Mouse (Mus musculus) forebrain, embryonic 15.5 days (tissue): Measurements from ENCODE around the gene Prkca. TPM values are rescaled to one million over a fixed set of nuclear protein-coding genes. Genes with fewer than 3 reads are reported as not detected.
A peak's percentile ranks its signal among the peaks of the same experiment; 100 is the strongest.

Experiments used
- ATAC-seq: fragments of 200-750 bp; cut with Nextera tagmentation; replicated peaks from 2 replicates; pipeline ENCODE4 v1.8.0; 2017; ENCODE audit warnings: mild to moderate bottlenecking, moderate TSS enrichment, moderate library complexity
- H3K27ac ChIP-seq: fragments of 300-500 bp; sonication (generic); replicated peaks from 2 replicates; pipeline ENCODE4 v1.5.1; 2015; ENCODE audit warnings: mild to moderate bottlenecking, inconsistent platforms
- H3K27me3 ChIP-seq: fragments of 300-500 bp; sonication (generic); 2 replicates; pipeline ENCODE4 v1.6.1; 2015; ENCODE audit warnings: inconsistent platforms
- H3K36me3 ChIP-seq: fragments of 300-500 bp; sonication (generic); 2 replicates; pipeline ENCODE4 v1.6.1; 2015; ENCODE audit warnings: mild to moderate bottlenecking, inconsistent platforms
- H3K4me1 ChIP-seq: fragments of 300-500 bp; sonication (generic); 2 replicates; pipeline ENCODE4 v1.6.1; 2015; ENCODE audit warnings: inconsistent platforms
- H3K4me2 ChIP-seq: fragments of 300-500 bp; sonication (generic); replicated peaks from 2 replicates; pipeline ENCODE4 v1.6.1; 2015; ENCODE audit warnings: mild to moderate bottlenecking, inconsistent platforms
- H3K4me3 ChIP-seq: fragments of 300-500 bp; sonication (generic); 2 replicates; pipeline ENCODE4 v1.5.1; 2015; ENCODE audit warnings: mild to moderate bottlenecking, inconsistent platforms
- H3K9ac ChIP-seq: fragments of 300-500 bp; sonication (generic); replicated peaks from 2 replicates; pipeline ENCODE4 v1.6.1; 2015; ENCODE audit warnings: mild to moderate bottlenecking, inconsistent platforms
- H3K9me3 ChIP-seq: fragments of 300-500 bp; sonication (generic); 2 replicates; pipeline ENCODE4 v1.6.1; 2016; ENCODE audit warnings: inconsistent platforms
- WGBS: fragments of 180-500 bp; shearing (Covaris S2); methylation state at CpG from one replicate; pipeline ENCODE4 v1.1.7; 2015; ENCODE audit warnings: mixed read lengths; 5-methylcytosine and 5-hydroxymethylcytosine counted together
- polyA plus RNA-seq: library from polyadenylated mRNA; unstranded; fragments of >200 nt; fragmentation: Nextera tagmentation; extraction: Ambion mirVana; gene quantifications from 2 replicates; pipeline ENCODE4 v1.2.1, GENCODE M21; 2015

Gene Prkca
- polyA plus RNA-seq, 1 experiment from 2014 or later = 8.0 TPM

DNA sequence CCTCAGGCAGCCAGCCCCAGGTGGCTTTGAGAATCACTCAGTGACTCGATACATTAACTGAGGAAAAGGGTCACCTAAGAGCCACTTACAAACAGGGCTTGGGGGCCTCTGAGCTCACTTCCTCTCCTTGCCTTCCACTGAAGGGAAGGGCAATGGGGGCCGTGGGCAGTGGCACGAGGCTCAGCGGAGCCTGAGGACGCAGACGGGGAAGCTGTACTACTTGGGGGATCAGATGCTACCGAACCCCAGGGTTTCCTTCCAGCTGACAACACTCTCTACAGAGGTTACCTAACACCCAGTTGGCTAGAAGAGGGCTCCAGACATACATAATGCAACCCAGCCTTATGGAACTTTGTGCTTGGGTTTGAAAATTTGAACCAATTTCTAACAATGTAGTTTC lies 302.1 kb downstream of the Prkca start:
- peaks cover 10% of the 10 kb centered on the region; the same call in 1 of the 2 replicates for H3K4me1 ChIP-seq
- no peak overlapping the region for H3K4me3 ChIP-seq
- no peak overlapping the region for H3K4me2 ChIP-seq
- ATAC-seq = no peak
- no peaks in the 10 kb centered on the region for H3K9me3 ChIP-seq
- no peak overlapping the region for H3K27ac ChIP-seq
- 77% methylated on average over 7 of the region's 7 CpGs for WGBS
- H3K27me3 ChIP-seq = no peaks in the 10 kb centered on the region
- H3K9ac ChIP-seq = no peak overlapping the region
- H3K36me3 ChIP-seq = no peaks in the 10 kb centered on the region

DNA sequence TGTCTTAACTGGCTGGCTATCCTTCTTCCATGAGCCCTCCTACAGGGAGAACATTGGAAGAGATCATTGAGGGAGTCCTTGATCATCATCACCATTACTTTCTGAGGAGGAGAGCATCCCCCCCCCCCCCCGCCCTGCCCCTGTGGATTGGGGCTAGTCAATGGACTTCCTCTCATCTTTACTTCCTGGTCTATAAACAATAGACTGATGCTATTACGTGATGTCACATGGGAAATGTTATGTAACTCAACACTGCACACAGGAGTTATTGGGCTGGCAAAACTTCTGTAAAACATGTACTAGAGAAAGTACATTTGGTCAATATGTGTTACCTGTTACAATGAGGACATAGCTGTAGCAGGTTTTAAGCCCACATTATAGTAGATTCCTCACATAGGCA lies 302.9 kb downstream of the Prkca start:
- 86% methylated on average over 2 of the region's 2 CpGs for WGBS
- H3K9me3 ChIP-seq = no peaks in the 10 kb centered on the region
- no peaks in the 10 kb centered on the region for H3K36me3 ChIP-seq
- ATAC-seq = no peak
- H3K4me1 ChIP-seq = peaks cover 10% of the 10 kb centered on the region; the same call in 1 of the 2 replicates
- H3K27me3 ChIP-seq = no peaks in the 10 kb centered on the region
- no peak overlapping the region for H3K9ac ChIP-seq
- no peak overlapping the region for H3K4me2 ChIP-seq
- no peak overlapping the region for H3K4me3 ChIP-seq
- no peak overlapping the region for H3K27ac ChIP-seq

DNA sequence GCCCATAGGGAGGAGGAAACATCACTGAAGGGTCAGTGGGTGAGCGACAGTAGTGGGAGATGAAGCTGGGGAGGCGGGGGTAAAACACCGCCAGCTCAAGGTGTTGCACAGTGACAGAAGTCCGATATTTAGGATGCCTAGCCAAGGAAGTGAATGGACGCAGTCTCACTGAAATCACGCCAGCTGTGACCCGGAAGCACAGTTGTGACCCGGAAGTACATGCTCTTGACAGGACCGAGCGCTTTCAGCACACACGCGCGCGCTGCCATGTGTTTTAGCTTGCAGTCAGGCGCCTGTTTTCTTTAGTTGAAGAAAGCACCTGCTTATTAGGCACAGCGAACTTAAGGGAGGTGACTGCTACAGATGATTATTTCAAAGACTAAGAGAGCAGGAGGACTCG lies 304.0 kb downstream of the Prkca start:
- no peak overlapping the region for H3K4me2 ChIP-seq
- H3K4me1 ChIP-seq = peaks cover 10% of the 10 kb centered on the region; the same call in 1 of the 2 replicates

DNA sequence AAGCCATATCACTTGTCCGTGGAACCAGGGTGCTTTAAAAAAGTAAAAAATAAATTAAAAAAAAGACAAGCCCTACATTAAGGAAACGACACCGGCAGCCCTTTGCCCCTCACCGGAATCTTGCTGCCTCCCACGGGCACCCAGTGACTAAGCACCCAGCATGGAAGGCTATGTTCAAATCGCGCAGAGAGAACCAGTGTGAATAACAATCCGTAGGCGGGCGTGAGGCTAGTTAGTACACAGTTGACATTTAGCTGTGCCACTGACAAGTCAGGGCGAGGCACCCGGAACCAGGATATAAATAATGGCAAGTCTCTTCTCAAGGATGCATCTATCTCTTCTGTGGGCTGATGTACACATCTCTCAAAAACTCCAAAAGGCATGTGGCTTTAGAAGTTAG lies 304.7 kb downstream of the Prkca start:
- no peaks in the 10 kb centered on the region for H3K36me3 ChIP-seq
- 87% methylated on average over 12 of the region's 12 CpGs for WGBS
- no peak overlapping the region for H3K9ac ChIP-seq
- H3K27me3 ChIP-seq = no peaks in the 10 kb centered on the region
- ATAC-seq = no peak
- no peaks in the 10 kb centered on the region for H3K9me3 ChIP-seq
- no peak overlapping the region for H3K4me2 ChIP-seq
- no peak overlapping the region for H3K27ac ChIP-seq
- H3K4me1 ChIP-seq = peaks cover 10% of the 10 kb centered on the region; the same call in 1 of the 2 replicates
- no peak overlapping the region for H3K4me3 ChIP-seq

More for the DNA sequence above, 304.0 kb downstream of the Prkca start:
- Histone ChIP-seq H3K27me3 (no peaks in the 10 kb centered on the region), H3K4me3 (no peak overlapping the region), H3K9ac (no peak overlapping the region), H3K36me3 (no peaks in the 10 kb centered on the region), H3K27ac (no peak overlapping the region), H3K9me3 (no peaks in the 10 kb centered on the region)
- 91% methylated on average over 17 of the region's 17 CpGs for WGBS
- no peak for ATAC-seq

DNA sequence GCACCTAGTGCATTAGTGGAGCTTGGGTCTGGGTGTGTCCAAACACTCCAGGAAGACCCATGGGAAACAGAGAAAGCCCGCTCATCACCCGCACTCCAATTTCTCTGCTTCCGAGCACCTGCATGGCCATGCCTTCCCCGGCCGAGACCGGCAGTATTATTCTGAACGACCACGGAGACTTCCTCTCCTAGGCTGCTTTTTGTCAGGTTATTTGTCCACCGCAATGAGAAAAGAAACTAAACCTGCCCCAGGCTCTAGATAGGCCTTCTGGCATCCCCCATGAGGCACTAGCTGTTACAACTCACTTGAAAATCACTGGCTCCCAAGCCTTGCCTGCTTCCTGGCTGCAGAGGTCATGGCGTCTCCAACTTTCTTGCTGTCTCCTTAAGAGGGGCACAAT lies 307.4 kb downstream of the Prkca start:
- H3K36me3 ChIP-seq = no peaks in the 10 kb centered on the region
- no peak for ATAC-seq
- H3K27me3 ChIP-seq = no peaks in the 10 kb centered on the region
- no peak overlapping the region for H3K27ac ChIP-seq
- no peak overlapping the region for H3K4me3 ChIP-seq
- H3K9ac ChIP-seq = no peak overlapping the region
- peaks cover 10% of the 10 kb centered on the region; the same call in 1 of the 2 replicates for H3K4me1 ChIP-seq
- no peak overlapping the region for H3K4me2 ChIP-seq
- WGBS = 89% methylated on average over 10 of the region's 10 CpGs
- H3K9me3 ChIP-seq = no peaks in the 10 kb centered on the region

DNA sequence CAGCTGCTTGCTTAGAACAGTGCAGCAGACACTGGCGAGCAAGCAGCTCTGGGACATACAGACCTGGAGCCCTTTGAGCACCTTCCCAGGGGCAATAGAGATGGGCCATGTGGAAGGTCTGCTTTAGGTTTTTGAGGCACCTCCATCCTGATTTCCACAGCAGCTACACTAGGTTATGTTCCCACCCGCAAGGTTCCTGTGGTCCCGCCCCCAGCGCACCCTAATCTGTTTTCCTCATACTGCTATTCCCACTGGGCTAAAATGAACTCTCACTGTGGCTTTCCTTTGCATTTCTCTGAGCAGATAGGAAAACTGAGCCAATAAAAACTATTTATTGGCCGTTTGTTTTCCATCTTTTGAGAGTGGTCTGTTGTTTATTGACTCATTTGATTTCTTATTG lies 308.0 kb downstream of the Prkca start:
- Histone ChIP-seq H3K4me1 (peaks cover 10% of the 10 kb centered on the region; the same call in 1 of the 2 replicates), H3K9ac (no peak overlapping the region), H3K4me2 (no peak overlapping the region), H3K27ac (no peak overlapping the region), H3K9me3 (no peaks in the 10 kb centered on the region), H3K4me3 (no peak overlapping the region), H3K36me3 (no peaks in the 10 kb centered on the region), H3K27me3 (no peaks in the 10 kb centered on the region)
- 82% methylated on average over 5 of the region's 5 CpGs for WGBS
- ATAC-seq = no peak

DNA sequence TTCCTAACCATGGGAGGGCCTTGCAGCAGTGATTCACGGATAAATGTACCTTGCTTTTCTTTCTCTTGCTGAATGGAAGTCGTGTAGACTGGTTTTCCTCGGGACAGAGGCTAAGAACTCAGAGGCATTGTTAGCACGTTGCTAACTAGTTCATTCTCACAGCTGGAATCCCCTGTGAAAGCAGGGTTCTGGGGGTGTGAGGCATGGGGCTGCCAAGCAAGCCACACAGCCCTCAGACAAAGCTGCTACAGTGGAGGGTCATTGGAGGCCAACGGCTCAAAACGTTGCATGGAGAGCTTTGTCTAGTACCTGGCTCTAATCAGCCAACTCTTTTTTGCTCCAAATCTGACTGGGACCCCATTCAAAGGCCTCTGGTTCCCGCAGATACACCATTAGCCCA lies 309.4 kb downstream of the Prkca start:
- no peak overlapping the region for H3K27ac ChIP-seq
- 0 out of 2 replicates have a peak, but pooled peaks have one; percentile 23 for ATAC-seq
- H3K27me3 ChIP-seq = no peaks in the 10 kb centered on the region
- no peak overlapping the region for H3K4me3 ChIP-seq
- no peaks in the 10 kb centered on the region for H3K9me3 ChIP-seq
- no peaks in the 10 kb centered on the region for H3K36me3 ChIP-seq
- H3K4me1 ChIP-seq = peaks cover 10% of the 10 kb centered on the region; the same call in 1 of the 2 replicates
- no peak overlapping the region for H3K4me2 ChIP-seq
- WGBS = 5% methylated on average over 7 of the region's 7 CpGs
- no peak overlapping the region for H3K9ac ChIP-seq

DNA sequence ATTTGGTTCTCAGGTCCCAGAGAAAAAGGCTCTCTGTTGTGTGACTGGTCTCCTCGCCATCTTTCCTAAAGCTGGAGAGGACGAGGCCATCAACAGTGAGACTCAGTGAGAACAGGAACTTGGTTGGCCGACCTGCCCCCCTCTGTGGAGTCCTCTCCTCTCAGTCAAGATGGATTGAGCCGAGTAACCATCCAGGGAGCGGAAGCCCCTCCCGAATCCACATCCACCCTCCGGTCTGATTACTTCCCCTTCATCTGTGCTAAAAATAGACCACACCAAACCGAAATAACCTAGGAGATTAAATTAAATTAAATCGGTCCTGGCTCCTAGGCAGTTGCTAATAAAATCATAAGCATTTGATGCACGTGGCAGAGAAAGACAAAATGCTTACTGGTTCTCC lies 311.2 kb downstream of the Prkca start:
- no peak for ATAC-seq
- no peaks in the 10 kb centered on the region for H3K4me1 ChIP-seq
- H3K27ac ChIP-seq = no peak overlapping the region
- 78% methylated on average over 10 of the region's 10 CpGs for WGBS
- no peaks in the 10 kb centered on the region for H3K27me3 ChIP-seq
- H3K9ac ChIP-seq = no peak overlapping the region
- H3K4me3 ChIP-seq = no peak overlapping the region
- H3K4me2 ChIP-seq = no peak overlapping the region
- H3K36me3 ChIP-seq = no peaks in the 10 kb centered on the region
- no peaks in the 10 kb centered on the region for H3K9me3 ChIP-seq

DNA sequence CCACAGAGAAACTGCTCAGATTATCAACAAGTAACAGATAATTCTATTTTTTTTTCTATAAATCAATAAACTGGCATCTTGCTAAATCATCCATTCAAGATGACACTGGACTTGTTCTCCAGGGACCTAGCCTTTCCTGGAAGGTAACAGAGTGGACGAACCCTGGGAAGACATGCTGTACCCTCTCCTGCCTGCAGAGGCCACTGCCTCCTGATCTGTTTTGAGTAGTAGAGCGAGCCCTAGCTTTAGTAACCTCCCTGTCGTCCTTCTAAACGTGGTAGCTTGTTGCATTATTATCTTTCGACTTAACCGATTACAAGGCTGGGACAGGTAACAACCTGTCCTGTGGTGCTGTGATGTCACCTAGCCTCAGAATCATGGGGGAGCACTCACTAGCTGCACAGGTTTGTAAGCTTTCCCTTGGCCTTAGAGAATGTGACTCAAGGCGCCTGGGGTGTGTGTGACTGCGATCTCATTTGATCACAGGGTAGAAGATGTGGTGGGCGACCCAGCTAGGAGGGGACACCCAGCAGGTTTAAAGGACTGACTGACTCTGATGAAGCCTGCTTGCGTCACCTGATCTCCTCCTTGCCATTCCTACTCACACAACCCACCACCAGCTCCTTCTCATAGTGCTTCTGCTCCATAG lies 312.6 kb downstream of the Prkca start:
- 55% methylated on average over 10 of the region's 10 CpGs for WGBS
- no peak; the same call in 1 of the 2 replicates for ATAC-seq
- H3K9me3 ChIP-seq = no peaks in the 10 kb centered on the region

DNA sequence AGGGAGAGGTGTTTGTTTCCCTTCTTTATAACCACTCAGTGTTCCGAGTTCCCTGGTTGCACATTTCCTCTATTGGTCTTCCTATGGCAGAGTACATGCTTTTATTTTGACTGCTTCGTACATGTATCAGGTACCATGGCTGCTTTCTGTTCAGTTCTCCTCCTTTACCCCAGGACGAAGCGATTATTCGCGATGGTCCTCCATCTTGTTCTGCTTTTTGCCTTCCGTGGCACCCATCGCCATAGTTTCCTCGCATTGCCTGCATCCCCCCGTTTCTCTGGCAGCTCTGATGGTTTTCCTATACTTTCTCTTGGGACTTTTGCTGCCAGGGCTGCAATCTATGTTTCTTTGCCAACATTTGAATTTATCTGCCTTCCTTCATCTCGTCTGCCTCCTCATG lies 314.4 kb downstream of the Prkca start:
- Histone ChIP-seq H3K27me3 (no peaks in the 10 kb centered on the region), H3K9me3 (no peaks in the 10 kb centered on the region), H3K9ac (no peak overlapping the region), H3K4me3 (no peak overlapping the region), H3K27ac (no peak overlapping the region), H3K36me3 (no peaks in the 10 kb centered on the region), H3K4me1 (0 out of 2 replicates have a peak, but pooled peaks cover 3% of the 10 kb centered on the region), H3K4me2 (no peak overlapping the region)
- ATAC-seq = no peak
- 86% methylated on average over 11 of the region's 11 CpGs for WGBS

More for the DNA sequence above, 312.6 kb downstream of the Prkca start:
- Histone ChIP-seq H3K36me3 (no peaks in the 10 kb centered on the region), H3K27me3 (no peaks in the 10 kb centered on the region), H3K4me3 (no peak overlapping the region), H3K27ac (no peak overlapping the region), H3K4me1 (0 out of 2 replicates have a peak, but pooled peaks cover under 1% of the 10 kb centered on the region), H3K9ac (no peak overlapping the region), H3K4me2 (no peak overlapping the region)

DNA sequence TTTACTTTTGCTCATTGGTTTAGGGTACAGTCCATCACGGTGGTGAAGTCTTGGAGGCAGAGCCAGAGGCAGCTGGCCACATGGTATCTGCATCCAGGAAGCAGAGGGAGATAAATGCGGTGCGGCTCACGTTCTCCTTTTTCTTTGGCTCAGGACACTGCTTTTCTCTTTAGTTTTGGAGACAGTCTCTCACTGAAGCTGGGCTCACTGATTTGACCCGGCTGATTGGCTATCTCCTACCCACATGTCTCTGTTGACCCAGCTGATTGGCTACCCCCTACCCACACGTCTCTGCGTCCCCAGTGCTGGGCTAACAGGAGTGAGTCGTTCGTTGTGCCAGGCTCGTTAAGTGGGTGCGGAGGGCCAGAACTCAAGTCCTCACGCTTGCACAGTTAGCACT lies 315.3 kb downstream of the Prkca start:
- H3K4me3 ChIP-seq = no peak overlapping the region
- no peaks in the 10 kb centered on the region for H3K27me3 ChIP-seq
- no peak overlapping the region for H3K27ac ChIP-seq
- no peak overlapping the region for H3K9ac ChIP-seq
- 68% methylated on average over 12 of the region's 12 CpGs for WGBS
- H3K4me1 ChIP-seq = 0 out of 2 replicates have a peak, but pooled peaks cover 5% of the 10 kb centered on the region
- ATAC-seq = no peak
- no peaks in the 10 kb centered on the region for H3K36me3 ChIP-seq
- H3K4me2 ChIP-seq = no peak overlapping the region
- no peaks in the 10 kb centered on the region for H3K9me3 ChIP-seq

DNA sequence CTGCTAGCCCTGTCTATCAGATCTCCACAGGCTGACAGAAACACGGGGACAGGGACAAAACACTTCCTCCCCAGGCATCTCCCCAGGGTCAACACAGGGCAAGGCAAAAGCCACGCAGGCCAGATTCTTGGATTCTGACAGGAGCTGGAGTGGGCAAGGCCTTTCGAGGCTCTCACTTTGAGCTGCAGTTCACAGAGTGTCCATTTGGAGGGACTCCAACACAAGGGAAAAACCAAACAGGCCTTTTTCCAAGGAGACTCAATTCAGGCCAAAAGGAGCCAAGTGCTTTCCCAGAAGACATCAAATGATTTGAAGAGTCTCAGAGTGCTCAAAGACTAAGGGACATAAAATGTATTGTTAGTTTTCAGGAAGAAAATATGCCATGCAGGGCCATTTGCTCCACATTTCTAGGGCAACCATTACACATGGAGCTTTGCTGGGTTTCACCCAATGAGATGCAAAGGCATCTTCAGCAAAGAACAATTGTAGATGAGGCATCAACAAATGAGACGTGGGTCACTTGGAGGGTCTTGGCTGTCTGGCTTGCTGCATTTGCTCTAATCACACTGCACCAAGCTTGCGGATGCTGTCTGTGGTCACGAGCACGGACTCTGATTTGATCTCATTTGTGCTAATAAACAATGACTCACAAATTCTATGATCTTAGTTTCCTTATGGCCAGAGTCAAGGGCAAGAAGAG lies 317.9 kb downstream of the Prkca start:
- H3K36me3 ChIP-seq = no peaks in the 10 kb centered on the region
- no peak for ATAC-seq
- no peak overlapping the region for H3K4me3 ChIP-seq
- no peak overlapping the region for H3K4me2 ChIP-seq
- H3K27me3 ChIP-seq = no peaks in the 10 kb centered on the region
- no peaks in the 10 kb centered on the region for H3K9me3 ChIP-seq
- no peak overlapping the region for H3K27ac ChIP-seq
- 0 out of 2 replicates have a peak, but pooled peaks cover 12% of the 10 kb centered on the region for H3K4me1 ChIP-seq
- no peak overlapping the region for H3K9ac ChIP-seq
- 51% methylated on average over 7 of the region's 7 CpGs for WGBS
